Mouse (Mus musculus) forebrain, embryonic 11.5 days (tissue): ENCODE data around the gene Prkce. TPM values are rescaled to one million over a fixed set of nuclear protein-coding genes. Genes with fewer than 3 reads are reported as not detected.

ENCODE experiments used
- ATAC-seq: fragments of 200-750 bp; cut with Nextera tagmentation; replicated peaks from 2 replicates; pipeline ENCODE4 v1.8.0; 2017; ENCODE audit warnings: moderate TSS enrichment; ENCODE audit not compliant: low FRiP score
- DNase-seq: peaks from one replicate; pipeline ENCODE4 v3.0.0-alpha.2; 2017; ENCODE audit warnings: low spot score
- H3K27ac ChIP-seq: fragments of 300-500 bp; sonication (generic); 2 replicates; pipeline ENCODE4 v1.5.1; 2014; ENCODE audit warnings: low read depth, low read length
- H3K27me3 ChIP-seq: fragments of 300-500 bp; sonication (generic); 2 replicates; pipeline ENCODE4 v1.6.1; 2014; ENCODE audit warnings: mild to moderate bottlenecking, low read length, mixed read lengths; ENCODE audit not compliant: control insufficient read depth, insufficient read depth
- H3K36me3 ChIP-seq: fragments of 300-500 bp; sonication (generic); 2 replicates; pipeline ENCODE4 v1.6.1; 2014; ENCODE audit warnings: mild to moderate bottlenecking, low read length, moderate library complexity, mixed read lengths; ENCODE audit not compliant: control insufficient read depth, insufficient read depth
- H3K4me1 ChIP-seq: fragments of 300-500 bp; sonication (generic); replicated peaks from 2 replicates; pipeline ENCODE4 v1.6.1; 2014; ENCODE audit warnings: low read length, mixed read lengths; ENCODE audit not compliant: control insufficient read depth, insufficient read depth
- H3K4me2 ChIP-seq: fragments of 300-500 bp; sonication (generic); 2 replicates; pipeline ENCODE4 v1.6.1; 2014; ENCODE audit warnings: low read depth, mild to moderate bottlenecking, low read length, moderate library complexity, mixed read lengths; ENCODE audit not compliant: severe bottlenecking
- H3K4me3 ChIP-seq: fragments of 300-500 bp; sonication (generic); 2 replicates; pipeline ENCODE4 v1.5.1; 2014; ENCODE audit warnings: low read depth, low read length
- H3K9ac ChIP-seq: fragments of 300-500 bp; sonication (generic); 2 replicates; pipeline ENCODE4 v1.6.1; 2014; ENCODE audit warnings: low read length
- H3K9me3 ChIP-seq: fragments of 300-500 bp; sonication (generic); 2 replicates; pipeline ENCODE4 v1.6.1; 2016; ENCODE audit warnings: low read length, mixed read lengths; ENCODE audit not compliant: control insufficient read depth
- WGBS: fragments of 180-500 bp; shearing (Covaris S2); extraction: QIAGEN DNeasy Blood & Tissue Kit; methylation state at CpG from one replicate; pipeline ENCODE4 v1.1.7; 2014; 5-methylcytosine and 5-hydroxymethylcytosine counted together
- polyA plus RNA-seq: library from polyadenylated mRNA; unstranded; fragments of >200 nt; fragmentation: Nextera tagmentation; extraction: Ambion mirVana; gene quantifications from 2 replicates; pipeline ENCODE4 v1.2.1, GENCODE M21; 2014

Gene Prkce
- polyA plus RNA-seq, 1 experiment from 2014 or later = 6.0 TPM

DNA sequence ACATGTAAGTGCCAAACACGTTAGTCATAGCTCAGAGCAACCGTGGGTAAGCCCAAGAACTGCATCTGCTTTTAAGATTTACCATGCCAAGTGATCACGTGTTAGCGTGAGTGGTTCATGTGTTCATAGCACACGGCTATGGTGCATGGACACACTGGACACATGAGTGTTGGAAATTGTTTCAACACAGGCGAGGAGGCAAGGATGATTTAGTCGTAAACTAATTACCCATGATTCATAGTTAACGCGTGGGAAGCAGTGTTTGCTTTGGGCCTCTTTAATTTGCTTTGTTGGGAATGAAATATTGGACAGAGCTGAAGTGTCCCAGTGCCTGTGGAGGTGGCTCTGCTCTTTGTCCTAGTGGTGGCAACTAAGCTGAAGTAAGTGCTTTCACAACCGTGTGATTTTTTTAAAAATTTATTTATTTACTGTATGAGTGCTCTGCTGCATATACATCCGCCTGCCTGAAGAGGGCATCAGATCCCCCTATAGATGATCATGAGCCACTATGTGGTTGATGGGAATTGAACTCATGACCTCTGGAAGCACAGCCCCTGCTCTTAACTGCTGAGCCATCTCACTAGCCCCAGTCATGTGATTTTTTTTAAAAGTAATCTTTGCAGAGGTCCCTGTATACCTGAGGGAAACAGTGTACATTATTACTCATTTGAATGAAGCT is 290.9 kb downstream of the Prkce start:
- WGBS = 83% methylated on average over 11 of the region's 11 CpGs
- H3K27ac ChIP-seq = no peak overlapping the region
- ATAC-seq (no peak), DNase-seq (no peak)
- no peaks in the 10 kb centered on the region for H3K36me3 ChIP-seq
- no peak overlapping the region for H3K9ac ChIP-seq
- peaks cover 3% of the 10 kb centered on the region for H3K27me3 ChIP-seq
- no peak overlapping the region for H3K4me3 ChIP-seq
- H3K4me2 ChIP-seq = no peak overlapping the region
- H3K9me3 ChIP-seq = no peaks in the 10 kb centered on the region
- H3K4me1 ChIP-seq = no peaks in the 10 kb centered on the region

DNA sequence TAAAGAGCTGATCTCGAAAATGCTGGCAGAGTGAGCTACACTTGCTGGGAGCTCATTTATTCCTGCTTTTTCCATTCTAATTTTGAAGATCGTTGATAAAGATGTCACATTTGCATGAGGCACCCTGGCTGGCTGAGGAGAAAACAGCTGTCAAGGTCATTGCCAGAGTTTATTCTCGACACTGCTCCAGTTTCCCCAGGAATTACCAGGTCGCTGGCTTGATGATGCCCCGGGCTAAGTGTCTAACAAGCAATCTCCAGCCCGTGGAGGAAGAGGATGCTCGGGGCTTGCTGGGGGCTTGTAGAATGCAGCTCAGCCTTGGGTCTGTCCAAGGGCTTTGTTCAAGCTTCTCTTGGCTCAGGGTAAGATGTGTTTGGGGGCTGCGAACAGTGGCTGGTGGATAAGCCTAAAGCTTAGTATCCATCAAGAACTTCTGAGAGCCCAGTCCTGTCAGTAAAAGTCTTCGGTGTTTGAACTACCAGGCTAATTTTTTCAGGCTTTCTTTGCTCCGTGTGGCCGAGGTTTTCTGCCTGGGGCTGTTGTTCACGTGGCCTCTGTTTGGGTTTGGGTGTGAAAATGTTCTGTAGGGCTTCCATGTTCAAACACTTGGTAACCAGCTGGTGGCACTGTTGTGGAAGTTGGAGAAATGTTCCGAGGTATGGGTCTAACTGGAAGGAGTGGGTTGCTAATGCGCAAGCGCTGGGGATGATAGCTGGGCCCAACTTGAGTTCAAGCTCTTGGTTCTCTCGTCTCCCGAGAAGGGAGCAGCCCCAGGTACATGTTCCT is 293.3 kb downstream of the Prkce start:
- H3K4me3 ChIP-seq = no peak overlapping the region
- no peaks in the 10 kb centered on the region for H3K36me3 ChIP-seq
- no peaks in the 10 kb centered on the region for H3K9me3 ChIP-seq
- ATAC-seq (no peak), DNase-seq (peak; percentile 51)
- WGBS = 69% methylated on average over 17 of the region's 17 CpGs
- no peak overlapping the region for H3K9ac ChIP-seq
- peaks cover 3% of the 10 kb centered on the region; the same call in 1 of the 2 replicates for H3K4me1 ChIP-seq
- no peak overlapping the region for H3K4me2 ChIP-seq
- peaks cover 16% of the 10 kb centered on the region for H3K27me3 ChIP-seq
- H3K27ac ChIP-seq = no peak overlapping the region

DNA sequence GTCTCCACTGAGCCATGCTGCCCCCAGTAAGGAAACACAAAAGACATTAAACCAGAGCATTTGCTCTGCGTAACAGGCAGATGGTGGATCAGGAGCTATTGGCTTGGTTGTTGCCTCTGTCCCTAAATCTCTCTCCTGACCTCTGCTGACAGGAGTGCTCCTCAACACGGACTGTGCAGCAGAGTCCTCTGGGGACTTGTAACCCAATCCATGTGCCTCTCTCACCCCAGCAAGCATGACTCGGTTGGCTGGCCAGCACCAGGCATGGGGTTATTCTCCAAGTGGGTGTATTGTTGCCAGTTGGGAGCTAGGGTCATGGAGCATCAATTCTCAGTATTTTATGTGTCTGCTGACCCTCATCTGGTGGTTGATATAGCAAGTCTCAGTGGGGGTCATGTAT is 295.8 kb downstream of the Prkce start:
- H3K9me3 ChIP-seq = no peaks in the 10 kb centered on the region
- DNase-seq (no peak), ATAC-seq (no peak)
- no peak overlapping the region for H3K9ac ChIP-seq
- no peak overlapping the region for H3K4me2 ChIP-seq
- H3K36me3 ChIP-seq = no peaks in the 10 kb centered on the region
- H3K27ac ChIP-seq = no peak overlapping the region
- 74% methylated on average over 3 of the region's 3 CpGs for WGBS
- peaks cover 17% of the 10 kb centered on the region for H3K4me1 ChIP-seq
- no peak overlapping the region for H3K4me3 ChIP-seq
- H3K27me3 ChIP-seq = peaks cover 24% of the 10 kb centered on the region

DNA sequence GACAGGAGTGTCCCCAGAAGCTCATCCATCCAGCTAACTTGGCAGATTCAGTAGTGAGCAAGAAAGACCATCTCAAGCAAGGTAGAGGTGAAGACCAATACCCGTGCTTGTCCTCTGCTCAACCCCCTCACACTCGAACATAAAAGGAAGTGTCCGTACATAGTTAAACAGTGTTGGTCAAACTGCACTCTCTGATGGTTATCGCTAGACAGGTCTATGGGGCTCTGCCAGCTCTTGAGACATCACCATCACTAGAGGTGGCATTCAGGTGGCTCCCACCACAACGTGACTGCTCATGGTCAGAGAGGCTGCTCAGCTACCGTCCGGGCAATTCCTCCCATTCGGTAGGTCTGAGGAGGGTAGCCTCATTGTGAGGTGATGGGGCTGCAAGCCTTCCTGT is 296.6 kb downstream of the Prkce start:
- Histone ChIP-seq H3K4me2 (no peak overlapping the region), H3K27me3 (peaks cover 28% of the 10 kb centered on the region), H3K9ac (no peak overlapping the region), H3K36me3 (no peaks in the 10 kb centered on the region), H3K4me1 (peaks cover 17% of the 10 kb centered on the region), H3K27ac (no peak overlapping the region), H3K4me3 (no peak overlapping the region), H3K9me3 (no peaks in the 10 kb centered on the region)
- 90% methylated on average over 8 of the region's 8 CpGs for WGBS
- ATAC-seq (no peak), DNase-seq (no peak)

DNA sequence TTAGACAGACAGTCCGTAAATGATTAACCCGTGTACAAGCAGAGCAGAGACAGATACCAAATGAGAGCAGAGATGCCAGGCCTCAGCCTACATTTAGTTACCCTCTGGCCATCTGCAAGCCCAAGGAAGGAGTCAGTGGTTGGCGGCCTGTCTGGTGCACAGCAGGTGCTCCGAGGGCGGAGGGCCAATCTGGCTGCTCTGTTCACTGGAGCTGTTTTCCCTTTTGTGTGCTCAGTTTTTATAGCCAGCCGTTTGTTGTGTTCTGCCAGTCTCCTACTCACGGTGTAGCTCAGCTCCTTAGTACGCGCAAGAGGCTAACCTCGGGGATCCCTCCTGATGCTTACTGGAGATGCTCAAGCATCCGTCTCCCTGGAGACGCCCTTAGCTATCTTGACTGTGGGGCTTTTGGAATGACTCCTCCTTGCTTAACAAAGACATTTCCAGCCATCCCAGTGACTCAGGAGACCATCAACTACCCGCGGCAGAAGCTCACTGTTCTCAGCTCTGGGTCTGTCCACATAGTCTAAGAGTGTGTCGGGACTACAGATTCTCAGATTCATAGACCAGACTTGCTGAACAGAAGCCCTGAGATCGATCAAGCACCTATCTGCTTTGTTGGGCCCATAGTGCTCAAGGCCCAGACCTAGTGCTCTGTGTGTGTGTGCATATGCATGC is 297.2 kb downstream of the Prkce start:
- Histone ChIP-seq H3K36me3 (no peaks in the 10 kb centered on the region), H3K27me3 (peaks cover 28% of the 10 kb centered on the region), H3K4me1 (peaks cover 17% of the 10 kb centered on the region), H3K4me3 (no peak overlapping the region), H3K9me3 (no peaks in the 10 kb centered on the region), H3K27ac (no peak overlapping the region), H3K9ac (no peak overlapping the region), H3K4me2 (no peak overlapping the region)
- ATAC-seq (no peak), DNase-seq (no peak)
- 50% methylated on average over 16 of the region's 16 CpGs for WGBS

DNA sequence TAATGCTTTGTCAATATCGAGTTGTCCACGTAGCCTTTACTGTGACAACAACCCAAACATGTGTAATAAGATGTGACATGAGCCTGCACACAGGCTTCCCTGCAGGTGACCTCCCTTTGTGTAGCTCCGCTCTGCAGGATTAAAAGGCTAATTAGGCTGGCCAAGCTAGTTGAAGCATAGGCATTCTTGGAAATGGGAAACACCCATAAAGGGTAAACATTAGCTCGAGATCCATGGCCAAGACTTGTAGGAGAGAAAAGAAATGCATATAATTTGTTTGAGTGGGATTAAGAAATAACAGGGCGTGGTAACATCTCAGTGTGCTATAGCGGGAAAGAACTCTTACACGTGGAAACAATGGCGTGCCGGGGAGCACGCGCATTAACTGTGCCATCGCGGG is 298.3 kb downstream of the Prkce start:
- Histone ChIP-seq H3K4me1 (peaks cover 17% of the 10 kb centered on the region), H3K27ac (no peak overlapping the region), H3K4me2 (peak overlapping the region; percentile 39; the same call in 1 of the 2 replicates), H3K36me3 (no peaks in the 10 kb centered on the region), H3K9ac (no peak overlapping the region), H3K9me3 (no peaks in the 10 kb centered on the region), H3K4me3 (no peak overlapping the region), H3K27me3 (peaks cover 28% of the 10 kb centered on the region)
- 19% methylated on average over 13 of the region's 13 CpGs for WGBS
- ATAC-seq = peak; percentile 75
- no peak for DNase-seq

DNA sequence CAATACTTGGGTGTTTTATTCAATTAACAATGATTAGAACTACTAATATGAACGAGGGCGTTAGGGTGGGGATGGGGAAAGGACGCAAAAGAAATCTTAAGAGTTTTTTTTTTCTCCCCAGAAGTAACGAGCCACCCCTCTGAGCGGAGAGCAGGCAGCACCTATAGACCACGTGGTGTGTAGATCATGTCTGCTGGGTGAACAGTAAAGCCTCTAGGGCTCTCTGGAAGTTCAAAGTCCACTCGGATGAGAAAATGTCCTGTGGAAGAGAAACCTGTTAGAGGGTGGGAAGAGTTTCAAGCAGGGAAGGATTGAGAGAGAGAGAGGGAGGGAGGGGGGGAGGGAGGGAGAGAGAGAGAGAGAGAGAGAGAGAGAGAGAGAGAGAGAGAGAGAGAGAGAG is 298.8 kb downstream of the Prkce start:
- Histone ChIP-seq H3K4me1 (peaks cover 17% of the 10 kb centered on the region), H3K27me3 (peaks cover 28% of the 10 kb centered on the region), H3K9ac (no peak overlapping the region), H3K9me3 (no peaks in the 10 kb centered on the region), H3K36me3 (no peaks in the 10 kb centered on the region), H3K4me3 (no peak overlapping the region), H3K27ac (no peak overlapping the region), H3K4me2 (peak overlapping the region; percentile 39; the same call in 1 of the 2 replicates)
- 17% methylated on average over 7 of the region's 7 CpGs for WGBS
- DNase-seq (no peak), ATAC-seq (no peak)

GRCm38 (mm10) chr17:86466871-86467270 is 299.3 kb downstream of the Prkce start:
- Histone ChIP-seq H3K4me1 (peaks cover 17% of the 10 kb centered on the region), H3K27me3 (peaks cover 28% of the 10 kb centered on the region), H3K4me3 (no peak overlapping the region), H3K9ac (no peak overlapping the region), H3K9me3 (no peaks in the 10 kb centered on the region), H3K4me2 (no peak overlapping the region), H3K27ac (no peak overlapping the region), H3K36me3 (no peaks in the 10 kb centered on the region)
- ATAC-seq (no peak), DNase-seq (no peak)
- 33% methylated on average over 7 of the region's 7 CpGs for WGBS
